Mouse (Mus musculus) neural tube, embryonic 13.5 days (tissue): ENCODE data around the gene Tes. TPM values are rescaled to one million over a fixed set of nuclear protein-coding genes. Genes with fewer than 3 reads are reported as not detected.
A peak's percentile ranks its signal among the peaks of the same experiment; 100 is the strongest.

Experiments used
- ATAC-seq: fragments of 200-750 bp; cut with Nextera tagmentation; 2 replicates; pipeline ENCODE4 v1.8.0; 2017; ENCODE audit warnings: low read depth, mild to moderate bottlenecking, moderate TSS enrichment, moderate library complexity
- H3K27ac ChIP-seq: fragments of 300-500 bp; sonication (generic); replicated peaks from 2 replicates; pipeline ENCODE4 v1.5.1; 2015; ENCODE audit warnings: moderate library complexity, mild to moderate bottlenecking, inconsistent platforms
- H3K27me3 ChIP-seq: fragments of 300-500 bp; sonication (generic); 2 replicates; pipeline ENCODE4 v1.6.1; 2015; ENCODE audit warnings: mild to moderate bottlenecking, inconsistent platforms
- H3K36me3 ChIP-seq: fragments of 300-500 bp; sonication (generic); 2 replicates; pipeline ENCODE4 v1.6.1; 2015; ENCODE audit warnings: mild to moderate bottlenecking, inconsistent platforms
- H3K4me1 ChIP-seq: fragments of 300-500 bp; sonication (generic); replicated peaks from 2 replicates; pipeline ENCODE4 v1.6.1; 2015; ENCODE audit warnings: inconsistent platforms
- H3K4me2 ChIP-seq: fragments of 300-500 bp; sonication (generic); 2 replicates; pipeline ENCODE4 v1.6.1; 2015; ENCODE audit warnings: inconsistent platforms, mild to moderate bottlenecking, moderate library complexity
- H3K4me3 ChIP-seq: fragments of 300-500 bp; sonication (generic); 2 replicates; pipeline ENCODE4 v1.5.1; 2015; ENCODE audit warnings: mild to moderate bottlenecking, inconsistent platforms
- H3K9ac ChIP-seq: fragments of 300-500 bp; sonication (generic); 2 replicates; pipeline ENCODE4 v1.6.1; 2015; ENCODE audit warnings: moderate library complexity, mild to moderate bottlenecking, inconsistent platforms
- H3K9me3 ChIP-seq: fragments of 300-500 bp; sonication (generic); 2 replicates; pipeline ENCODE4 v1.6.1; 2016; ENCODE audit warnings: inconsistent platforms
- WGBS: fragments of 180-500 bp; shearing (Covaris S2); methylation state at CpG from one replicate; pipeline ENCODE4 v1.1.7; 2015; 5-methylcytosine and 5-hydroxymethylcytosine counted together
- polyA plus RNA-seq: library from polyadenylated mRNA; unstranded; fragments of >200 nt; fragmentation: Nextera tagmentation; extraction: Ambion mirVana; gene quantifications from 2 replicates; pipeline ENCODE4 v1.2.1, GENCODE M21; 2015

Gene Tes
- 72.7 and 73.9 TPM in 2 replicates for polyA plus RNA-seq

DNA sequence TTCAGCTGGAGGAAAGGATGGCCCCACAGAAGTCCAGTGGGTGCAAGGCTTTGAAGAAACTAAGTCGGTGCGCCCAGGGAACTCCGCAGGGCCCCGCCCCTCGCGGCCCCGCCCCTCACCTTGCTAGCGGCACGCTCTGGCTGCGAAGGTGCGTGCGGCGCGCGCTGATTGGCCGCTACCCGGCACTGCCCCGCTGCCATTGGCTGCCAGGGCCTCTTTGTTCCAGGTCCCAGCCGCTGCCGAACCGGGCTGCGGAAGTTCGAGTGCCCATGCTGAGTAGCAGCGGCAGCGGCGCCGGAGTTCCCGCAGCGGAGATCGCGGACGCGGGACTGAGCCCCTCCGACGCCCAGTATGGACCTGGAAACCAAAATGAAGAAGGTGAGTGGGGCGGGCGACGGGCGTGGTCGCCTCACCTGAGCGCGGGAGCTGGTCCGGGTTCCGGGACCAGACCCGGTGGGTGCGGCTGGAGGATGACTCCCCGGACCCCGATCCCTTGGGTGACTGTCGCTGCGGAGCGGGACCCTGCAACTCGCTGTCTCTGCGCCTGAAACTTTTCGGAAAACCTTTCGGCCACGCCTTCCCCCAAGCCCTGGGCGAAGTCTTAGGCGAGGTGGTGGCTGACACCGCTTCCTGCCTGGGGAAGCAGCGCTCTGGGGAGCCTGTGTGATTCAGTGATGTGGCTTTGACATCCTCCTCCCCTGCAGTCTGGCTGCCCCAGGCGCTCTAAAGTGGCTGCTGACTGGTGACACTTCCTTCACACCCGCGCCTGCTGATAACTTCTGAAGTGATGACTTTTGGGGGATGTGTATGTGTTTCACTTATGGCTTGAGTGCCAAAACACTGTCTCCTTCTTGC is at the start of gene Tes:
Gene Tes (plus strand): TSS at position 214 of the 855 bp plus-strand sequence.
- H3K9me3 ChIP-seq, result no peaks in the 10 kb centered on the region
- H3K4me2 ChIP-seq, result peak within 1 kb of the TSS; percentile 68
- peak within 1 kb of the TSS; percentile 62 for H3K4me3 ChIP-seq
- under 1% methylated on average over 63 of the region's 63 CpGs for WGBS
- H3K4me1 ChIP-seq, result peaks cover 28% of the 10 kb centered on the region
- ATAC-seq, result peak; percentile 97
- H3K27ac ChIP-seq, result peak within 1 kb of the TSS; percentile 34; the same call in 1 of the 2 replicates
- peak within 1 kb of the TSS; percentile 80 for H3K9ac ChIP-seq
- H3K36me3 ChIP-seq, result no peaks in the 10 kb centered on the region
- peaks cover 8% of the 10 kb centered on the region; the same call in 1 of the 2 replicates for H3K27me3 ChIP-seq

DNA sequence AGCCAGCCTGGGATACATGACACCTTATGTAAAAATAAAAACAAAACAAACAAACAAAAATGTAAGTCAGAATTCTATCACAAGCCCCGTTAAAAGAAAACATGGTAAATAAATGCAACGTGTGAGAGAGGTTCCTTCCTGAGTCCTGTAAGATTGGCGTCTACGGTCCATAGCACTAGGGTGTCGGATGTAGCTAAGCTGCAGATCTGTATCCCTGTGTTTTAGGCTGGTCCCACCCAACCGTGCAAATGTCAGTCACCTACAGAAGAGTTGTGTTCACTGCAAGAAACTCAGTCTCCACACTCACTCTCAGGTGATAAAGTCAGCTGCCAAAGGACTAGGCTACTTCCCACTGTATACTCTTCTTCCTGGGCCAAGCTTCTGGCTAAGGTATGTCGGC is 39.1 kb upstream of the Tes start:
- H3K9ac ChIP-seq, result no peak overlapping the region
- no peaks in the 10 kb centered on the region for H3K27me3 ChIP-seq
- H3K27ac ChIP-seq, result no peak overlapping the region
- no peak overlapping the region for H3K4me2 ChIP-seq
- 80% methylated on average over 7 of the region's 7 CpGs for WGBS
- ATAC-seq, result no peak
- no peaks in the 10 kb centered on the region for H3K36me3 ChIP-seq
- H3K9me3 ChIP-seq, result no peaks in the 10 kb centered on the region
- no peak overlapping the region for H3K4me3 ChIP-seq
- H3K4me1 ChIP-seq, result no peaks in the 10 kb centered on the region

- Histone ChIP-seq H3K9me3 (no peaks in the 10 kb centered on the region), H3K4me3 (no peak overlapping the region), H3K9ac (no peak overlapping the region), H3K4me2 (no peak overlapping the region), H3K27me3 (no peaks in the 10 kb centered on the region), H3K4me1 (no peaks in the 10 kb centered on the region), H3K36me3 (no peaks in the 10 kb centered on the region), H3K27ac (no peak overlapping the region)
- WGBS, result 21% methylated on average over 8 of the region's 8 CpGs
- ATAC-seq, result no peak
Observed at GRCm38 (mm10) chr6:17027572-17027971, 37.4 kb upstream of the Tes start.

GRCm38 (mm10) chr6:17028809-17029208 is 36.1 kb upstream of the Tes start:
- H3K27ac ChIP-seq, result no peak overlapping the region
- H3K9ac ChIP-seq, result no peak overlapping the region
- H3K4me2 ChIP-seq, result no peak overlapping the region
- no peak for ATAC-seq
- no peaks in the 10 kb centered on the region for H3K27me3 ChIP-seq
- no peak overlapping the region for H3K4me3 ChIP-seq
- 86% methylated on average over 8 of the region's 8 CpGs for WGBS
- no peaks in the 10 kb centered on the region for H3K4me1 ChIP-seq
- no peaks in the 10 kb centered on the region for H3K9me3 ChIP-seq
- H3K36me3 ChIP-seq, result no peaks in the 10 kb centered on the region

DNA sequence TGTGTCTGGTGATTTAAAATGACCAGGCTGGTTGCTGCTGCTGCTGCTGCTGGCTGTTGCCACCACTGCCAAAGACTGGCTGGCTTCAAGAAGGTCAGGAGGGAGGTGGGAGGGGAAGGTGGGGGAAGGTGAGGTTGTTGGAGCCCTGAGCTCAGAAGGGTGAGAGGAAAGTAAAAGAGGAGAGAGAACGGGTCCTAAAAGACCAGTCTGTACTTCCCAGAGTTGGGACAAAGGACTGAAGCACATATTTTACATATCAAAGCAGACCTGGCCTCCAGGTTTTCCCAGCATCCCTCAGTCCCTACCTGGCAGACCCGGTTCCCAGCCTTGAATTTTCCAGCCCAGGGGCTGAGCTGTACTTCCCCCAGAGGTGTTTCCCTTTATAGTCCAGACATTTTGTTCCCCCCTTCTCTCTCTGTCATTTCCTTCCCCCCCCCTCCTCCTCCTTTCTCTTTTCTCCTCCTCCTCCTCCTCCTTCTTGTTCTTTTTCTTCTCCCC is 32.7 kb upstream of the Tes start:
- Histone ChIP-seq H3K9ac (no peak overlapping the region), H3K27me3 (no peaks in the 10 kb centered on the region), H3K4me2 (no peak overlapping the region), H3K27ac (no peak overlapping the region), H3K36me3 (no peaks in the 10 kb centered on the region), H3K9me3 (no peaks in the 10 kb centered on the region), H3K4me1 (no peaks in the 10 kb centered on the region), H3K4me3 (no peak overlapping the region)
- ATAC-seq, result no peak
- WGBS, result 0% methylated on average over 2 of the region's 2 CpGs

DNA sequence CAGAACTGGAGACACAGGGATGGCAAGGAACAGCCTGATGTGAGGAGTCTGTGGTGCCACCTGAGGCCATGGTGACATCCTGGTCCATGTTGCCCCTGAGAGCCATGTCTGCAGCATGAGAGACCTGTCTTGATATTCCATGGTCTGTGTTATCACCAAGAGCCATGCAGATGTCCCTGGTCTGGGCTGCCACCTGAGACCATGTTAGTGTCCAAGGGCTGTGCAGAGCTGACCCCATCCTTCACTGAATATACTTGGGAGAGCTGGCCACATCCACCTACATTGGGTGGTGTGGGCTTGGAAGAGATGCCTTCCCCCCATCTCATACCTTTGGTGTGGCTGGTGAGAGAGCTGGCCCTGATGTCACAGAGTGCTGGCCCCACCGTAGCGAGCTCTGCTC is 30.9 kb upstream of the Tes start:
- no peak overlapping the region for H3K4me2 ChIP-seq
- no peaks in the 10 kb centered on the region for H3K4me1 ChIP-seq
- no peak overlapping the region for H3K27ac ChIP-seq
- no peaks in the 10 kb centered on the region for H3K36me3 ChIP-seq
- ATAC-seq, result no peak
- 98% methylated on average over 2 of the region's 2 CpGs for WGBS
- H3K9ac ChIP-seq, result no peak overlapping the region
- H3K27me3 ChIP-seq, result no peaks in the 10 kb centered on the region
- H3K9me3 ChIP-seq, result no peaks in the 10 kb centered on the region
- H3K4me3 ChIP-seq, result no peak overlapping the region

GRCm38 (mm10) chr6:17035228-17035627 is 29.7 kb upstream of the Tes start:
- H3K27ac ChIP-seq, result no peak overlapping the region
- no peaks in the 10 kb centered on the region for H3K36me3 ChIP-seq
- no peak overlapping the region for H3K9ac ChIP-seq
- no peak for ATAC-seq
- H3K4me2 ChIP-seq, result no peak overlapping the region
- no peaks in the 10 kb centered on the region for H3K27me3 ChIP-seq
- no peaks in the 10 kb centered on the region for H3K9me3 ChIP-seq
- no peaks in the 10 kb centered on the region for H3K4me1 ChIP-seq
- H3K4me3 ChIP-seq, result no peak overlapping the region

DNA sequence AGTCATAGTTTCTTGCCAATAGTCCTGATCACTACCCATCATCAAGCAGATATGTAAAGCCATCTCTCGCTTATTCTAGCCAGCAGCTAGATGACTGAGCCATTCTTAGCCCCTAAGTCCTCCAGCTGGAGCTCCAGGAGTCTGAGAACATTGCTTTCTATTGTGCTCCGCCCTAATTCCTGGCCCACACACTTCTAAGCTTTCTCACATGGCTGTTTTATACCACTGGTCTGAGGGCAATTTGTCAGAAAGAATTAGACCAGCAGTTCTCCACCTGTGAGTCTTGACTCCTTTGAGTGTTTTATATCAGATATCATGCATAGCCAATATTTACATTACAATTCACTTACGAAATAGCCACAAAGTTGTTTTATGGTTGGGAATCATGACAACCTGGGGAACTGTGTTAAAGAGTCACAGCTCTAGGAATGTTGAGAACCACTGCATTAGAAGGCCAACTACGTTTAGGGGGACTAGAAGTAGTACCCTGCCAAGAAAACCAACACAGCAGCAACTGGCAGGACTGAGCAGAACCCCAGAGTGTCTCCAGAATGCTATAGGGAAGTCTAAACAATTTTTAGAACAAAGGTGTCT is 13.4 kb upstream of the Tes start:
- Histone ChIP-seq H3K4me1 (no peaks in the 10 kb centered on the region), H3K4me3 (no peak overlapping the region), H3K27ac (no peak overlapping the region), H3K9me3 (no peaks in the 10 kb centered on the region), H3K4me2 (no peak overlapping the region), H3K27me3 (no peaks in the 10 kb centered on the region), H3K9ac (no peak overlapping the region), H3K36me3 (no peaks in the 10 kb centered on the region)
- no peak for ATAC-seq
- 78% methylated on average over 4 of the region's 4 CpGs for whole genome bisulfite sequencing

- no peaks in the 10 kb centered on the region for H3K27me3 ChIP-seq
Observed at GRCm38 (mm10) chr6:17053028-17053660, 11.8 kb upstream of the Tes start.

GRCm38 (mm10) chr6:17054781-17055180 is 10.2 kb upstream of the Tes start:
- Histone ChIP-seq H3K36me3 (no peaks in the 10 kb centered on the region), H3K27me3 (no peaks in the 10 kb centered on the region), H3K4me3 (no peak overlapping the region), H3K4me2 (no peak overlapping the region), H3K9me3 (no peaks in the 10 kb centered on the region), H3K27ac (no peak overlapping the region), H3K9ac (no peak overlapping the region), H3K4me1 (no peaks in the 10 kb centered on the region)
- ATAC-seq, result no peak
- WGBS, result 83% methylated on average over 2 of the region's 2 CpGs

More at GRCm38 (mm10) chr6:17053028-17053660, 11.8 kb upstream of the Tes start:
- Histone ChIP-seq H3K4me3 (no peak overlapping the region), H3K27ac (no peak overlapping the region), H3K9me3 (no peaks in the 10 kb centered on the region), H3K4me2 (no peak overlapping the region), H3K36me3 (no peaks in the 10 kb centered on the region), H3K9ac (no peak overlapping the region), H3K4me1 (no peaks in the 10 kb centered on the region)
- ATAC-seq, result no peak
- 55% methylated on average over 6 of the region's 6 CpGs for WGBS

GRCm38 (mm10) chr6:17055659-17056058 is 9.3 kb upstream of the Tes start:
- no peak overlapping the region for H3K4me3 ChIP-seq
- no peak overlapping the region for H3K9ac ChIP-seq
- H3K4me2 ChIP-seq, result no peak overlapping the region
- H3K27ac ChIP-seq, result no peak overlapping the region
- ATAC-seq, result no peak
- H3K9me3 ChIP-seq, result no peaks in the 10 kb centered on the region
- H3K27me3 ChIP-seq, result no peaks in the 10 kb centered on the region
- WGBS, result 76% methylated on average over 2 of the region's 2 CpGs
- H3K4me1 ChIP-seq, result no peaks in the 10 kb centered on the region
- H3K36me3 ChIP-seq, result no peaks in the 10 kb centered on the region

GRCm38 (mm10) chr6:17059501-17059900 is 5.4 kb upstream of the Tes start:
- Histone ChIP-seq H3K9me3 (no peaks in the 10 kb centered on the region), H3K36me3 (no peaks in the 10 kb centered on the region)
- no peak for ATAC-seq

More at GRCm38 (mm10) chr6:17059501-17059900, 5.4 kb upstream of the Tes start:
- Histone ChIP-seq H3K4me3 (no peak overlapping the region), H3K4me1 (0 out of 2 replicates have a peak, but pooled peaks cover under 1% of the 10 kb centered on the region), H3K27me3 (peaks cover 3% of the 10 kb centered on the region; the same call in 1 of the 2 replicates), H3K9ac (no peak overlapping the region), H3K27ac (no peak overlapping the region), H3K4me2 (no peak overlapping the region)
- 90% methylated on average over 2 of the region's 2 CpGs for WGBS
